Mouse (Mus musculus): ENCODE data around the gene Inpp4b.

DNA sequence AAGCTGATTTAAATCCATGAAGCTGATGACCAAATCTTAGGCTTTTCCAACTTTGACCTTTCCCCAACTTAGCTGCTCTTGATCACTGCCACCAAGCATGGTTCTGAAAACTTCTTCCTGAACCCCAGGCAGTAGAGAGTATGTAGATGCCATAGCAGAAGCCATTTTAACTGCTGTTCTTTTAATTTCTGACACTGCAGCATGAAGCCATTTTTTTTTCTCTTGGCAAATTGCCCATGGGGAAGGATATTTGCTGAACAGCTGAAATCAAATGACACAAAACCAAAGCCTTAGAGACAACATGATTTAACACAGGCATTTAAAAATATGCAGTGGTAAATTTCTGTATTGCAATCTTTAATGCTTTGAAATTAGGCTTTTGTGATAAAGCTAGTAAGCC lies 56.7 kb downstream of the Inpp4b start:
- TF ChIP-seq POLR2A (IDR thresholded peaks at IDR 0.05; ENCODE audit: insufficient read depth, low read depth, low read length) (no peak), CTCF (IDR thresholded peaks at IDR 0.05; ENCODE audit: insufficient read depth, low read depth, low read length) (no peak)

All from olfactory bulb, adult 2 months (tissue).